Mouse (Mus musculus): Measurements from ENCODE around the gene Kcnh3. TPM values are rescaled to one million over a fixed set of nuclear protein-coding genes. Genes with fewer than 3 reads are reported as not detected.

Gene Kcnh3
- polyA plus RNA-seq, 1 experiment: 0.42 TPM

DNA sequence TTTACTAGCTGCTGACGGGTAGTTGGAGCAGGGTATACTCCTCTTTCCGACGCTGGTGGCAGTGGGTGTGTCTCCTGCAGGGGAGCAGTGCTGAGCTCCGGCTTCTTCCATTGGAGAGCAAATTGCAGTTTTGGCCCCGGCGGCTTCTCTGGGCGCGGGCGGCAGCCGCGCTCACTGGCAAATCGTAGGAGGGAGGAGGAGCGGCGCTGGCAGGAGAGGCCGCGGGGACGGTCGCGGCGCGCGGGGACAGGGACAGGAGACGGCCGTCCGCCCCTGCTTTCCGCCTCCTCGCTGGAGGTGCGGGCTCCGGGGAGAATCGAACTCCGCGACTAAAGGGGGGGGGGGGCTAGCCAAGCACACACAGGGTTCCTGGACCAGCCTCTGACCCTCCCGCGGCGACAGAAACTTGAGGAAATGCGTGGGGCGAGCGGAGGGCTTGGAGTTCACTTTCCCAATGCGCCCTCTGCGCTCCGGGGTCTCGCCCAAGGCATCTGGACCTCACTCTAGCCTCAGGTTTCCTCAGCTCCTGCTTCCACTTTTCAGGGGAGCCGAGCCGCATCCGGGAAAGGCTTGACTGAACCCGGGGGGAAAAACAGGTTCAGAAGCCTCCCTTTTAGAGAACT, 965 bp upstream of the Kcnh3 start:
- Histone ChIP-seq H3K4me1 (ENCODE audit: control insufficient read depth, insufficient read depth, low read length) (no peaks in the 10 kb centered on the region), H3K27me3 (replicated peaks; ENCODE audit: control insufficient read depth, insufficient read depth, low read length) (peaks cover 7% of the 10 kb centered on the region), H3K27ac (ENCODE audit: insufficient read depth, low read depth, low read length) (no peak overlapping the region), H3K36me3 (ENCODE audit: control insufficient read depth, insufficient read depth, low read length) (no peaks in the 10 kb centered on the region), H3K4me3 (ENCODE audit: insufficient read depth, low read depth, low read length) (peak overlapping the region; percentile 33)
- TF ChIP-seq POLR2A (IDR thresholded peaks at IDR 0.05; ENCODE audit: low read depth, low read length): no peak
- no peak for TF ChIP-seq CTCF (conservative IDR thresholded peaks at IDR 0.05; ENCODE audit: insufficient read depth, insufficient read length, low read depth, low read length)
- 2% methylated on average over 46 of the region's 46 CpGs for WGBS
- DNase-seq: peak; percentile 41

DNA sequence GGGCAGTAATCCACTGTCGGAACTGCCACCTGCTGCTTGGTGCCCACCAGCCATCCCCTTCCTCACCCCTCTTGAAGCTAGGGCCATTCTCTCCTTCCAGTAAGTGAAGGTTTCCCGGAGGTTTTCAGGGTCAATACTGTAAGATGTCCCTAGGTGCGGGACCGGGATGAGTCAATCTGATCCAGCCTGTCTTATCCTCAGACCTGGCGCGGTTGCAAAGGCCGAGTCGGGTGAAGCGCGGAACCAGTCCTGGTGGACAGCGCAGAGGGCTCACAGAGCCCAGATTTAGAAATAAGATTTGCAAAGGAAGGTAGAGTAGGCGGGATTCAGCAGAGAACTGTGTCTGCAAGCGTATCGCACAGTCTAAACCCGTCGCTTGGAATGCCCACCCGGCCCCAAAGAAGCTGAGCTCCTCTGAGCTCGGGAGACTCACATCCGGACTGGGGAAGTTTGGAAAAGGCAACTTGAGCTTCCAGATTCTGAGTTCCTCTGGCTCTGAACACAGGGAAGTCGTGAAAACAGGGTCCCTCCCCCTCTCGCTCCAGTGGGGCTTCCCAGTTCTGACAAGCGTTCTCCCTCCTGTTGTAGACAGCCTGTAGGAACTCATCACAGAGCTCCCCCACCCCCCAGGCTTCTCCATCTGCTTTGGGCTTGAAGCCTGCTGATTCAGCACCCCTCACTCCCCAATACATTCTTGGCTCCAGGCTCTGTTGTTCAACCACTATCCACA, 585 bp downstream of the Kcnh3 start:
- H3K36me3 ChIP-seq (ENCODE audit: control insufficient read depth, insufficient read depth, low read length): no peaks in the 10 kb centered on the region
- TF ChIP-seq CTCF (conservative IDR thresholded peaks at IDR 0.05; ENCODE audit: insufficient read depth, insufficient read length, low read depth, low read length) (no peak), POLR2A (IDR thresholded peaks at IDR 0.05; ENCODE audit: low read depth, low read length) (no peak)
- no peaks in the 10 kb centered on the region for H3K4me1 ChIP-seq (ENCODE audit: control insufficient read depth, insufficient read depth, low read length)
- H3K27ac ChIP-seq (ENCODE audit: insufficient read depth, low read depth, low read length): no peak overlapping the region
- H3K27me3 ChIP-seq (replicated peaks; ENCODE audit: control insufficient read depth, insufficient read depth, low read length): peaks cover 7% of the 10 kb centered on the region
- DNase-seq: no peak
- H3K4me3 ChIP-seq (ENCODE audit: insufficient read depth, low read depth, low read length): no peak overlapping the region
- 4% methylated on average over 22 of the region's 22 CpGs for WGBS

DNA sequence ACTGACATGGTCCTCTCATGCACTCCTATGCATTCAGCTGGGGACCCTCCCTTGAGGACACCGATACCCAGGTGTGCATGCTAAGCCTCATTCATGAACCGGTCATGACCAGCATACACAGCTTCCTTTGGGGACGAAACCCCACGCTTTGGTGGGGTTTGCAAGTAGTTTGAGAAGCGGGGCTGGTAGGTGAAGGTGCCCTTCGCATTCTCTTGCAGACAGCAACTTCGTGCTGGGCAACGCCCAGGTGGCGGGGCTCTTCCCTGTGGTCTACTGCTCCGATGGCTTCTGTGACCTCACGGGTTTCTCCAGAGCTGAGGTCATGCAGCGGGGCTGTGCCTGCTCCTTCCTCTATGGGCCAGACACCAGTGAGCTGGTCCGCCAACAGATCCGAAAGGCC, 1.4 kb downstream of the Kcnh3 start:
- Histone ChIP-seq H3K36me3 (ENCODE audit: control insufficient read depth, insufficient read depth, low read length) (no peaks in the 10 kb centered on the region), H3K27me3 (replicated peaks; ENCODE audit: control insufficient read depth, insufficient read depth, low read length) (peaks cover 7% of the 10 kb centered on the region), H3K4me1 (ENCODE audit: control insufficient read depth, insufficient read depth, low read length) (no peaks in the 10 kb centered on the region), H3K27ac (ENCODE audit: insufficient read depth, low read depth, low read length) (no peak overlapping the region), H3K4me3 (ENCODE audit: insufficient read depth, low read depth, low read length) (no peak overlapping the region)
- WGBS: 45% methylated on average over 14 of the region's 14 CpGs
- no peak for DNase-seq
- TF ChIP-seq POLR2A (IDR thresholded peaks at IDR 0.05; ENCODE audit: low read depth, low read length): no peak
- TF ChIP-seq CTCF (conservative IDR thresholded peaks at IDR 0.05; ENCODE audit: insufficient read depth, insufficient read length, low read depth, low read length): no peak

DNA sequence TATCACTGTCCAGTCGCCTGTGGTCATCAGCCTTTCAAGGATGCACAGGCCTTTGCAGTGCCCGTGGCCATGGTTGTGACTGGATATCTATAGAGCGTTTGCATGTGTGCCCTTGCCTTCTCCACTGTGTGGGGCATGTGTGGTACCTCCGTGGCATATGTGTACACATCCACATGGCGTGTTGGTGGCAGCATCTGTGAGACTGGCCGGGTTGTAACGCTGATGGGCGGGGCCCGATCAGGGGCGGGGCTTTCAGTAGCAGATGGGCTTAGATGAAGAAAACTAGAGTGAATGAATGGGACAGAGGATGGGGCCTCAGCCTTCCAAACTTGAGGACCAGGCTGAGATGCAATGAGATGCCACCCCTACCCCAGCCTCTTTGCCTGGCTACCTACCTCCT, 7.3 kb downstream of the Kcnh3 start:
- Histone ChIP-seq H3K4me1 (ENCODE audit: control insufficient read depth, insufficient read depth, low read length) (no peaks in the 10 kb centered on the region), H3K27me3 (replicated peaks; ENCODE audit: control insufficient read depth, insufficient read depth, low read length) (no peaks in the 10 kb centered on the region), H3K36me3 (ENCODE audit: control insufficient read depth, insufficient read depth, low read length) (no peaks in the 10 kb centered on the region), H3K4me3 (ENCODE audit: insufficient read depth, low read depth, low read length) (no peak overlapping the region), H3K27ac (ENCODE audit: insufficient read depth, low read depth, low read length) (no peak overlapping the region)
- no peak for DNase-seq
- 74% methylated on average over 10 of the region's 10 CpGs for WGBS
- no peak for TF ChIP-seq CTCF (conservative IDR thresholded peaks at IDR 0.05; ENCODE audit: insufficient read depth, insufficient read length, low read depth, low read length)
- TF ChIP-seq POLR2A (IDR thresholded peaks at IDR 0.05; ENCODE audit: low read depth, low read length): no peak

DNA sequence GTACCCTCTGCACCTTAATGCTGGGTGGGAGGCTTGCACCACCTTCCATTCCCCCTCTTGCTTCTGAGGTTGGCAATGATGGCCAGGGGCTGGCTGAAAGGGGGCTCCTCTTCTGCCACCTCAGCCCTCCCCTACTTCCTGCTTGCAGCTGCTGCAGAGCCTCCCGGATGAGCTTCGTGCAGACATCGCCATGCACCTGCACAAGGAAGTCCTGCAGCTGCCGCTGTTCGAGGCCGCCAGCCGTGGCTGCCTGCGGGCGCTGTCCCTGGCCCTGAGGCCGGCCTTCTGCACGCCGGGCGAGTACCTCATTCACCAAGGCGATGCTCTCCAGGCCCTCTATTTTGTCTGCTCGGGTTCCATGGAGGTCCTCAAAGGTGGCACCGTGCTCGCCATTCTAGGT, 9.1 kb downstream of the Kcnh3 start:
- no peak for TF ChIP-seq POLR2A (IDR thresholded peaks at IDR 0.05; ENCODE audit: low read depth, low read length)
- TF ChIP-seq CTCF (conservative IDR thresholded peaks at IDR 0.05; ENCODE audit: insufficient read depth, insufficient read length, low read depth, low read length): no peak
- 58% methylated on average over 17 of the region's 17 CpGs for WGBS
- Histone ChIP-seq H3K36me3 (ENCODE audit: control insufficient read depth, insufficient read depth, low read length) (no peaks in the 10 kb centered on the region), H3K27me3 (replicated peaks; ENCODE audit: control insufficient read depth, insufficient read depth, low read length) (no peaks in the 10 kb centered on the region), H3K4me1 (ENCODE audit: control insufficient read depth, insufficient read depth, low read length) (no peaks in the 10 kb centered on the region), H3K4me3 (ENCODE audit: insufficient read depth, low read depth, low read length) (no peak overlapping the region), H3K27ac (ENCODE audit: insufficient read depth, low read depth, low read length) (no peak overlapping the region)
- no peak for DNase-seq

- H3K4me1 ChIP-seq (ENCODE audit: control insufficient read depth, insufficient read depth, low read length): no peaks in the 10 kb centered on the region
- no peaks in the 10 kb centered on the region for H3K27me3 ChIP-seq (replicated peaks; ENCODE audit: control insufficient read depth, insufficient read depth, low read length)
- H3K27ac ChIP-seq (ENCODE audit: insufficient read depth, low read depth, low read length): no peak overlapping the region
- H3K4me3 ChIP-seq (ENCODE audit: insufficient read depth, low read depth, low read length): no peak overlapping the region
- no peak for DNase-seq
- 57% methylated on average over 12 of the region's 12 CpGs for WGBS
- no peak for TF ChIP-seq POLR2A (IDR thresholded peaks at IDR 0.05; ENCODE audit: low read depth, low read length)
- no peaks in the 10 kb centered on the region for H3K36me3 ChIP-seq (ENCODE audit: control insufficient read depth, insufficient read depth, low read length)
Observed at GRCm38 (mm10) chr15:99234326-99235010, 9.8 kb downstream of the Kcnh3 start.

- 65% methylated on average over 11 of the region's 11 CpGs for WGBS
- TF ChIP-seq POLR2A (IDR thresholded peaks at IDR 0.05; ENCODE audit: low read depth, low read length) (no peak), CTCF (conservative IDR thresholded peaks at IDR 0.05; ENCODE audit: insufficient read depth, insufficient read length, low read depth, low read length) (no peak)
- H3K27ac ChIP-seq (ENCODE audit: insufficient read depth, low read depth, low read length): no peak overlapping the region
Observed at GRCm38 (mm10) chr15:99238006-99238405, 13.3 kb downstream of the Kcnh3 start.

More at GRCm38 (mm10) chr15:99238006-99238405, 13.3 kb downstream of the Kcnh3 start:
- Histone ChIP-seq H3K4me3 (ENCODE audit: insufficient read depth, low read depth, low read length) (no peak overlapping the region), H3K27me3 (replicated peaks; ENCODE audit: control insufficient read depth, insufficient read depth, low read length) (no peaks in the 10 kb centered on the region), H3K4me1 (ENCODE audit: control insufficient read depth, insufficient read depth, low read length) (no peaks in the 10 kb centered on the region), H3K36me3 (ENCODE audit: control insufficient read depth, insufficient read depth, low read length) (no peaks in the 10 kb centered on the region)
- no peak for DNase-seq

Measured in kidney, adult 2 months (tissue).